Mouse (Mus musculus) bone marrow macrophage, adult 2 months (primary cell): ENCODE results near the gene Capzb.

Experiments
- CTCF ChIP-seq: IDR thresholded peaks from 2 replicates; pipeline ENCODE4 v1.5.1; 2012; ENCODE audit warnings: low read depth, mild to moderate bottlenecking, low read length, moderate library complexity
- POLR2A ChIP-seq: IDR thresholded peaks from 2 replicates; pipeline ENCODE4 v1.6.1; 2012; ENCODE audit warnings: mild to moderate bottlenecking, low read depth, low read length, borderline replicate concordance

- TF ChIP-seq POLR2A: no peak
- TF ChIP-seq CTCF: peak; percentile 83
Measured at GRCm38 (mm10) chr4:139287122-139287863, 94.6 kb downstream of the Capzb start.
